14 mouse cellular contexts compared by ENCODE assay signal in the genomic region with DNA sequence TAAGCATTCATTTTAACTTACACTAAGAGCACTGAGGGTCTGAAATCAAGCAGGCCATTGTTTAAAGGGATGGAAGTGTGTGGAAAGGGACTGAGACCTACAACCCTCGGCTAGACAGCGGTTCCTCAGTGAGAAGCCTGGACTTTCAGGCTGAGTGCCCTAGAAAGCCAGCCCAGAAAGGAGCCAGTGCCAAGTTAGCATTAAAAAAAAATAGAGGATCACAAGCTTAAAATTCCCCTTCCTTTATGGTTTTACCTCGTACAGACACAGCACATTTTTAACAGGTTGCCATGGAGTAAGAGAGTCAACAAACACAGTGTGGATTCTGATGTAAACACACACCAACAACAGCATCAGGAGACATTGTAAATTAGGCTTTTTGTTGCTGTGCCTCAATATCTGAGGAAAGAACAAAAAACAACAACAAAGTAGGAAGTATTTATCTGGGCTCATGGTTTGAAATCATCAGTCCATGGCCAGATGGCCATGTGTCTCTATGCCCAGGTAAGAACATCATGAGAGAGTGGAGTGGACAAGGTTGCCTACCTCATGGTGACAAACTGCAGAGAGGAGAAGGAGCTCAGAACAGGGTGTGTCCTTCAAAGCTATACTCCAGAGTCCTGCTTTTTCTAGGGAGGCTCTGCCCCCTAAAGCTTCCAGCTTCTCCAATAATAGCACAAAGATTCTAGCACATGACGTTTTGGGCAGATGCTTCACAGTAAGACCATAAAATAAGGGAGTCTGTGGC. TPM values are rescaled to one million over a fixed set of nuclear protein-coding genes. Genes with fewer than 3 reads are reported as not detected.
A peak's percentile ranks its signal among the peaks of the same experiment; 100 is the strongest.
DNase-seq lines count a peak whose midpoint lies in the region; ATAC-seq and TF ChIP-seq lines count a peak whose summit lies in the region.
"Had no signal": no experiment of that assay in that cellular context is flagged by ENCODE, and none has a peak within 500 bp of the region (broad histone marks: within the 10 kb centered on the region; RNA-seq: fewer than 3 reads in every experiment).

No protein-coding gene starts in this region.

- H3K9me3 ChIP-seq in kidney, embryonic 16.5 days (ENCODE audit: low read length), result no peaks in the 10 kb centered on the region
- no peaks in the 10 kb centered on the region for H3K9me3 ChIP-seq in intestine, embryonic 15.5 days
- H3K9me3 ChIP-seq: heart, embryonic 10.5 days; midbrain, embryonic 10.5 days; neural tube, embryonic 13.5 days had no signal

- H3K4me2 ChIP-seq in kidney, embryonic 16.5 days (replicated peaks; ENCODE audit: low read depth, low read length), result no peak overlapping the region
- H3K4me2 ChIP-seq in intestine, embryonic 15.5 days (replicated peaks), result no peak overlapping the region
- H3K4me2 ChIP-seq: hindbrain, embryonic 14.5 days; neural tube, embryonic 13.5 days had no signal

- peak; percentile 27 for DNase-seq in kidney, adult 11 months
- DNase-seq in spleen, adult 2 months (ENCODE audit: low read depth in 1 of 2, low spot score in 2 of 2), result peak in 1 of 2 experiments; percentile 2
- no peak for DNase-seq in spleen, postnatal 10 days (ENCODE audit: low spot score in 2 of 2)
- no peak for DNase-seq in urinary bladder, postnatal 14 days (ENCODE audit: low spot score)
- no peak for DNase-seq in cerebellum, adult 9-10 months
- DNase-seq: cerebellum, adult 9-11 months; right cerebral cortex, adult 18-20 months had no signal

- 52% methylated on average over 4 of the region's 4 CpGs for WGBS in kidney, embryonic 16.5 days
- 38% methylated on average over 4 of the region's 4 CpGs for WGBS in spleen, adult 2 months
- WGBS in intestine, embryonic 15.5 days, result 66% methylated on average over 4 of the region's 4 CpGs

- no peak for ATAC-seq in kidney, embryonic 16.5 days (ENCODE audit: low FRiP score, low TSS enrichment)
- ATAC-seq in intestine, embryonic 15.5 days, result peak; percentile 63; the same call in 1 of the 2 replicates
- no peak for ATAC-seq in monocyte, adult 5-6 weeks (replicated peaks; ENCODE audit: insufficient number of reproducible peaks, low FRiP score, low TSS enrichment, poor library complexity, severe bottlenecking)

- H3K27ac ChIP-seq in kidney, embryonic 16.5 days (ENCODE audit: low read length), result no peak overlapping the region
- no peak overlapping the region for H3K27ac ChIP-seq in spleen, adult 2 months (ENCODE audit: insufficient read depth, low read length)
- H3K27ac ChIP-seq in intestine, embryonic 15.5 days, result no peak overlapping the region
- H3K27ac ChIP-seq: heart, embryonic 10.5 days; hindbrain, embryonic 14.5 days; midbrain, embryonic 10.5 days; neural tube, embryonic 13.5 days had no signal

- no peaks in the 10 kb centered on the region for H3K36me3 ChIP-seq in kidney, embryonic 16.5 days (ENCODE audit: insufficient read depth, low read length)
- no peaks in the 10 kb centered on the region for H3K36me3 ChIP-seq in spleen, adult 2 months (ENCODE audit: control insufficient read depth, insufficient read depth, low read length)
- no peaks in the 10 kb centered on the region for H3K36me3 ChIP-seq in intestine, embryonic 15.5 days
- H3K36me3 ChIP-seq: heart, embryonic 10.5 days; midbrain, embryonic 10.5 days; neural tube, embryonic 13.5 days had no signal

- TF ChIP-seq POLR2A in spleen, adult 2 months (IDR thresholded peaks at IDR 0.05; ENCODE audit: low read depth, low read length), result no peak

- TF ChIP-seq CTCF in spleen, adult 2 months (IDR thresholded peaks at IDR 0.05; ENCODE audit: extremely low read depth, insufficient read depth, insufficient read length, insufficient replicate concordance), result no peak

- H3K9ac ChIP-seq in kidney, embryonic 16.5 days (replicated peaks; ENCODE audit: low read length), result no peak overlapping the region
- H3K9ac ChIP-seq in intestine, embryonic 15.5 days, result no peak overlapping the region
- H3K9ac ChIP-seq: hindbrain, embryonic 14.5 days; neural tube, embryonic 13.5 days had no signal

- H3K4me1 ChIP-seq in kidney, embryonic 16.5 days (ENCODE audit: insufficient read depth, low read length), result no peaks in the 10 kb centered on the region
- H3K4me1 ChIP-seq in spleen, adult 2 months (ENCODE audit: control insufficient read depth, insufficient read depth, insufficient read length), result peaks cover 5% of the 10 kb centered on the region; the same call in 1 of the 2 replicates
- H3K4me1 ChIP-seq in intestine, embryonic 15.5 days (replicated peaks), result no peaks in the 10 kb centered on the region
- H3K4me1 ChIP-seq: heart, embryonic 10.5 days; midbrain, embryonic 10.5 days; neural tube, embryonic 13.5 days had no signal

- no peaks in the 10 kb centered on the region for H3K27me3 ChIP-seq in kidney, embryonic 16.5 days (ENCODE audit: insufficient read depth, low read length)
- H3K27me3 ChIP-seq in spleen, adult 2 months (ENCODE audit: control insufficient read depth, insufficient read depth, low read length), result no peaks in the 10 kb centered on the region; the same call in 1 of the 2 replicates
- no peaks in the 10 kb centered on the region for H3K27me3 ChIP-seq in intestine, embryonic 15.5 days (replicated peaks)
- H3K27me3 ChIP-seq: neural tube, embryonic 13.5 days had no signal

- H3K4me3 ChIP-seq in kidney, embryonic 16.5 days (ENCODE audit: low read length), result no peak overlapping the region
- peak overlapping the region; percentile 37 for H3K4me3 ChIP-seq in spleen, adult 2 months (ENCODE audit: extremely low read depth, insufficient read depth, insufficient read length)
- H3K4me3 ChIP-seq in intestine, embryonic 15.5 days (replicated peaks), result no peak overlapping the region
- H3K4me3 ChIP-seq: heart, embryonic 10.5 days; midbrain, embryonic 10.5 days; neural tube, embryonic 13.5 days had no signal

RNA-seq across cellular contexts. Expression of a gene that starts 10.1 kb away (rescaled TPM):
- polyA plus RNA-seq in kidney, embryonic 16.5 days (2015; fragmentation: Nextera tagmentation; extraction: Ambion mirVana), result 15.3 and 17.1 TPM in 2 replicates
- polyA plus RNA-seq in spleen, adult 2 months (2012; rRNA removed), result 0.15 and 0.32 TPM in 2 replicates
- polyA plus RNA-seq in intestine, embryonic 15.5 days (2015; fragmentation: Nextera tagmentation; extraction: Ambion mirVana), result 1.9 and 3.8 TPM in 2 replicates
- not detected in 3 replicates for total RNA-seq in monocyte, adult 5-6 weeks (2017)
